Mouse (Mus musculus): Measurements from ENCODE around the gene Hgd. TPM values are rescaled to one million over a fixed set of nuclear protein-coding genes. Genes with fewer than 3 reads are reported as not detected.

The Hgd gene
- polyA plus RNA-seq, 1 experiment: 0.08 TPM

GRCm38 (mm10) chr16:37647067-37647466, 67.1 kb downstream of the Hgd start:
- Histone ChIP-seq H3K4me3 (ENCODE audit: extremely low read depth, insufficient read depth, insufficient read length) (no peak overlapping the region), H3K27me3 (ENCODE audit: control insufficient read depth, insufficient read depth, low read length) (no peaks in the 10 kb centered on the region), H3K27ac (ENCODE audit: insufficient read depth, low read length) (no peak overlapping the region), H3K36me3 (ENCODE audit: control insufficient read depth, insufficient read depth, low read length) (peaks cover 17% of the 10 kb centered on the region), H3K4me1 (ENCODE audit: control insufficient read depth, insufficient read depth, insufficient read length) (peaks cover 1% of the 10 kb centered on the region)
- no peak for DNase-seq (ENCODE audit: low read depth in 1 of 2, low spot score in 2 of 2)
- WGBS: 96% methylated on average over 16 of the region's 16 CpGs
- TF ChIP-seq POLR2A (IDR thresholded peaks at IDR 0.05; ENCODE audit: low read depth, low read length) (no peak), CTCF (IDR thresholded peaks at IDR 0.05; ENCODE audit: extremely low read depth, insufficient read depth, insufficient read length, insufficient replicate concordance) (no peak)

GRCm38 (mm10) chr16:37647936-37648335, 68.0 kb downstream of the Hgd start:
- TF ChIP-seq CTCF (IDR thresholded peaks at IDR 0.05; ENCODE audit: extremely low read depth, insufficient read depth, insufficient read length, insufficient replicate concordance): no peak
- no peak for TF ChIP-seq POLR2A (IDR thresholded peaks at IDR 0.05; ENCODE audit: low read depth, low read length)
- DNase-seq (ENCODE audit: low read depth in 1 of 2, low spot score in 2 of 2): no peak
- 92% methylated on average over 8 of the region's 8 CpGs for WGBS
- Histone ChIP-seq H3K36me3 (ENCODE audit: control insufficient read depth, insufficient read depth, low read length) (peaks cover 17% of the 10 kb centered on the region), H3K4me1 (ENCODE audit: control insufficient read depth, insufficient read depth, insufficient read length) (peaks cover 4% of the 10 kb centered on the region), H3K4me3 (ENCODE audit: extremely low read depth, insufficient read depth, insufficient read length) (no peak overlapping the region), H3K27ac (ENCODE audit: insufficient read depth, low read length) (no peak overlapping the region), H3K27me3 (ENCODE audit: control insufficient read depth, insufficient read depth, low read length) (no peaks in the 10 kb centered on the region)

- peaks cover 17% of the 10 kb centered on the region for H3K36me3 ChIP-seq (ENCODE audit: control insufficient read depth, insufficient read depth, low read length)
- WGBS: 96% methylated on average over 5 of the region's 5 CpGs
- H3K27me3 ChIP-seq (ENCODE audit: control insufficient read depth, insufficient read depth, low read length): no peaks in the 10 kb centered on the region
- DNase-seq (ENCODE audit: low read depth in 1 of 2, low spot score in 2 of 2): no peak
- TF ChIP-seq CTCF (IDR thresholded peaks at IDR 0.05; ENCODE audit: extremely low read depth, insufficient read depth, insufficient read length, insufficient replicate concordance) (no peak), POLR2A (IDR thresholded peaks at IDR 0.05; ENCODE audit: low read depth, low read length) (no peak)
- H3K4me1 ChIP-seq (ENCODE audit: control insufficient read depth, insufficient read depth, insufficient read length): peaks cover 7% of the 10 kb centered on the region
- H3K4me3 ChIP-seq (ENCODE audit: extremely low read depth, insufficient read depth, insufficient read length): no peak overlapping the region
- H3K27ac ChIP-seq (ENCODE audit: insufficient read depth, low read length): no peak overlapping the region
These were observed 69.1 kb downstream of the Hgd start for GRCm38 (mm10) chr16:37649068-37649467.

- Histone ChIP-seq H3K27me3 (ENCODE audit: control insufficient read depth, insufficient read depth, low read length) (no peaks in the 10 kb centered on the region), H3K27ac (ENCODE audit: insufficient read depth, low read length) (no peak overlapping the region), H3K36me3 (ENCODE audit: control insufficient read depth, insufficient read depth, low read length) (peaks cover 13% of the 10 kb centered on the region), H3K4me1 (ENCODE audit: control insufficient read depth, insufficient read depth, insufficient read length) (peaks cover 7% of the 10 kb centered on the region), H3K4me3 (ENCODE audit: extremely low read depth, insufficient read depth, insufficient read length) (no peak overlapping the region)
- WGBS: 67% methylated on average over 5 of the region's 5 CpGs
- DNase-seq (ENCODE audit: low read depth in 1 of 2, low spot score in 2 of 2): no peak
- TF ChIP-seq POLR2A (IDR thresholded peaks at IDR 0.05; ENCODE audit: low read depth, low read length): no peak
- no peak for TF ChIP-seq CTCF (IDR thresholded peaks at IDR 0.05; ENCODE audit: extremely low read depth, insufficient read depth, insufficient read length, insufficient replicate concordance)
These were observed 71.5 kb downstream of the Hgd start for GRCm38 (mm10) chr16:37651467-37651866.

- Histone ChIP-seq H3K4me1 (ENCODE audit: control insufficient read depth, insufficient read depth, insufficient read length) (peaks cover 7% of the 10 kb centered on the region), H3K4me3 (ENCODE audit: extremely low read depth, insufficient read depth, insufficient read length) (no peak overlapping the region), H3K36me3 (ENCODE audit: control insufficient read depth, insufficient read depth, low read length) (peaks cover 5% of the 10 kb centered on the region), H3K27me3 (ENCODE audit: control insufficient read depth, insufficient read depth, low read length) (no peaks in the 10 kb centered on the region), H3K27ac (ENCODE audit: insufficient read depth, low read length) (no peak overlapping the region)
- TF ChIP-seq CTCF (IDR thresholded peaks at IDR 0.05; ENCODE audit: extremely low read depth, insufficient read depth, insufficient read length, insufficient replicate concordance) (no peak), POLR2A (IDR thresholded peaks at IDR 0.05; ENCODE audit: low read depth, low read length) (no peak)
- 80% methylated on average over 5 of the region's 5 CpGs for WGBS
- DNase-seq (ENCODE audit: low read depth in 1 of 2, low spot score in 2 of 2): no peak
These were observed 72.7 kb downstream of the Hgd start for GRCm38 (mm10) chr16:37652654-37653053.

GRCm38 (mm10) chr16:37653058-37653457, 73.1 kb downstream of the Hgd start:
- H3K4me3 ChIP-seq (ENCODE audit: extremely low read depth, insufficient read depth, insufficient read length): no peak overlapping the region; the same call in 1 of the 2 replicates

GRCm38 (mm10) chr16:37653731-37654657, 74.0 kb downstream of the Hgd start, which contains the start of gene Ndufb4:
Gene Ndufb4, minus strand, starts transcription at chr16:37654453.
- Histone ChIP-seq H3K27me3 (ENCODE audit: control insufficient read depth, insufficient read depth, low read length) (no peaks in the 10 kb centered on the region), H3K4me3 (ENCODE audit: extremely low read depth, insufficient read depth, insufficient read length) (peak within 1 kb of the TSS; percentile 90), H3K27ac (ENCODE audit: insufficient read depth, low read length) (peak within 1 kb of the TSS; percentile 38; the same call in 1 of the 2 replicates), H3K4me1 (ENCODE audit: control insufficient read depth, insufficient read depth, insufficient read length) (peaks cover 7% of the 10 kb centered on the region), H3K36me3 (ENCODE audit: control insufficient read depth, insufficient read depth, low read length) (no peaks in the 10 kb centered on the region)
- TF ChIP-seq CTCF (IDR thresholded peaks at IDR 0.05; ENCODE audit: extremely low read depth, insufficient read depth, insufficient read length, insufficient replicate concordance) (no peak), POLR2A (IDR thresholded peaks at IDR 0.05; ENCODE audit: low read depth, low read length) (no peak)
- under 1% methylated on average over 52 of the region's 58 CpGs for WGBS
- peak; percentile 94 to 95 for DNase-seq (ENCODE audit: low read depth in 1 of 2, low spot score in 2 of 2)

More at GRCm38 (mm10) chr16:37653058-37653457, 73.1 kb downstream of the Hgd start:
- no peak overlapping the region for H3K27ac ChIP-seq (ENCODE audit: insufficient read depth, low read length)
- peaks cover 3% of the 10 kb centered on the region for H3K36me3 ChIP-seq (ENCODE audit: control insufficient read depth, insufficient read depth, low read length)
- DNase-seq (ENCODE audit: low read depth in 1 of 2, low spot score in 2 of 2): no peak
- H3K27me3 ChIP-seq (ENCODE audit: control insufficient read depth, insufficient read depth, low read length): no peaks in the 10 kb centered on the region
- WGBS: 95% methylated on average over 1 of the region's 1 CpGs
- peaks cover 7% of the 10 kb centered on the region for H3K4me1 ChIP-seq (ENCODE audit: control insufficient read depth, insufficient read depth, insufficient read length)
- no peak for TF ChIP-seq POLR2A (IDR thresholded peaks at IDR 0.05; ENCODE audit: low read depth, low read length)
- no peak for TF ChIP-seq CTCF (IDR thresholded peaks at IDR 0.05; ENCODE audit: extremely low read depth, insufficient read depth, insufficient read length, insufficient replicate concordance)

All from spleen, adult 2 months (tissue).